In genomic region chr1:86703300-86703964, GRCm38 (mm10) we compare ENCODE assay signal across 8 mouse cellular contexts. TPM values are rescaled to one million over a fixed set of nuclear protein-coding genes. Genes with fewer than 3 reads are reported as not detected.
DNase-seq lines count a peak whose midpoint lies in the region; ATAC-seq lines count a peak whose summit lies in the region.

Gene Dis3l2, plus strand, starts transcription at chr1:86703808.

- peak; percentile 75 for DNase-seq in adipocyte (ENCODE audit: low spot score)
- DNase-seq in embryo, embryonic 10 days (ENCODE audit: low spot score) = peak; percentile 96
- peak; percentile 88 for DNase-seq in gastrocnemius, postnatal 14 days
- peak; percentile 84 to 93 for DNase-seq in left cerebral cortex, postnatal 10 days (ENCODE audit: extremely low spot score in 1 of 2, low spot score in 2 of 2)
- peak; percentile 91 for DNase-seq in right cerebral cortex, postnatal 25 days
- DNase-seq in urinary bladder, postnatal 4 days (ENCODE audit: low spot score in 2 of 2) = peak; percentile 78 to 85

- intact Hi-C loops in gastrocnemius, postnatal 14 days (cut with DNase I; ENCODE audit: low total_unique reads) = no loop called here
- intact Hi-C loops in left cerebral cortex, postnatal 10 days (cut with DNase I) = no loop called here

- ATAC-seq in inflammation-experienced regulatory T-cells, adult 6 months = peak; percentile 87
- peak; percentile 64 for ATAC-seq in megakaryocyte-erythroid progenitor cell, adult 5-6 weeks (replicated peaks; ENCODE audit: low FRiP score, low TSS enrichment, poor library complexity, severe bottlenecking)

RNA-seq across cellular contexts. Expression of gene Dis3l2, which starts in this region (rescaled TPM):
- 10 to 100 TPM; 11.1 to 12.0 TPM for total RNA-seq in gastrocnemius, postnatal 14 days (2021)
- 10 to 100 TPM; 17.6 to 31.6 (median 25.9) TPM for polyA plus RNA-seq in inflammation-experienced regulatory T-cells, adult 6 months (2017; shearing (Covaris generic))
- 10 to 100 TPM; 29.7 to 30.2 TPM for total RNA-seq in left cerebral cortex, postnatal 10 days (2021)
- total RNA-seq in megakaryocyte-erythroid progenitor cell, adult 5-6 weeks (2014; fragmentation: Nextera tagmentation) = 33.2 and 36.8 TPM in 2 replicates
- 22.8 and 36.6 TPM in 2 replicates for total RNA-seq in megakaryocyte-erythroid progenitor cell, adult 5-6 weeks (2017)

Comparison
In these comparisons a context has a peak if more than half of its experiments do, and no peak if none do; other contexts are left out.
1. Peak in every context shown above with its lines: DNase-seq and ATAC-seq.